Mouse (Mus musculus): ENCODE measurements around the gene Zfp488. TPM values are rescaled to one million over a fixed set of nuclear protein-coding genes. Genes with fewer than 3 reads are reported as not detected.

Zfp488 gene
- total RNA-seq, 1 experiment, result not detected

DNA sequence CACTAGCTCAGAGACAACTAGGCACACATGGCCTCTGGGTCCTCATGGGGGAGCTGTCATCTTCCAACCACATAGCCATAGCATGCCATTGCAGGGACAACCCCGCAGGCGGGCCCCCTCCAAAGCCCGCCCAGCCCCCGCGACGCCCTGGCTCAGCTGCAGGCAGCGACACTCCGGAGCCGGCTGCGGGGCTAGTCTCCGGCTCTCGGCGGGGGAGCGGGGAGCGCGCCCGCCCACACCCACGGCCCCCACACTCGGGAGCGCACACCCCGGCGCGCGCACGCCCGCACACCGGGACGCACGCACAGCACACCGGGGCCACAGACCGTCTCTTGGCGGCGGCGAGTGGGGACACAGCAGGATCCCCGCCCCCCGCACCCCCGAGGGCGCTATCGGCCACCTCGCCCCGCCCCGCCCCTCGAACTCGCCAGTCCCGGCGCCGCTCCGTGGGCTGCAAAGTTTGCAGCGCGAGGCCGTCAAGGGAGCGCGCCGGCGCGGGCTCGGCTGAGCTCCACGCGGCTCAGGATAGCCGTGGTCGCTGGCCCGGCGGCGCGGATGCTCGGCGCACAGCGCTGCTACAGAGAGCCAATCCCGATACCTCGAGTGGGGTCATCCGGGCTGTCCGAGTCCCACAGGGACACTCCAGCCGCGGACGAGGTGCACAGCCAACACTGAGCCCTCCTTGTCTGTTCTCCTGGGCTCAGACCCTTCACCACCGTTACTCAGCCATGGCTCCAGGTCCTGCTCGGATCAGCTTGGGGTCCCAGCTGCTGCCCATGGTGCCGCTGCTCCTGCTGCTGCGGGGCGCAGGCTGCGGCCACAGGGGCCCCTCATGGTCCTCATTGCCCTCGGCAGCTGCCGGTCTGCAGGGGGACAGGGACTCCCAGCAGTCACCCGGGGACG lies 55.1 kb downstream of the Zfp488 start, which contains the start of gene Gdf10:
Gene Gdf10 (plus strand): TSS at position 420 of the 903 bp plus-strand sequence.
- Histone ChIP-seq H3K36me3 (ENCODE audit: control insufficient read depth, insufficient read depth, low read length, poor library complexity, severe bottlenecking) (no peaks in the 10 kb centered on the region), H3K4me1 (ENCODE audit: control insufficient read depth in 2 of 2, insufficient read depth in 2 of 2, low read length in 2 of 2, poor library complexity in 1 of 2) (peaks cover 0 to 2% of the 10 kb centered on the region in 2 experiments; a peak in 1 of 4 replicates), H3K9ac (ENCODE audit: insufficient read depth, low read depth, low read length, poor library complexity, severe bottlenecking) (no peak within 1 kb of the TSS), H3K4me3 (ENCODE audit: insufficient read depth in 1 of 2, low read depth in 1 of 2, low read length in 2 of 2, poor library complexity in 1 of 2, severe bottlenecking in 1 of 2) (peak within 1 kb of the TSS; percentile 63 to 66), H3K9me3 (ENCODE audit: control insufficient read depth, insufficient read depth, low read depth, low read length) (no peaks in the 10 kb centered on the region), H3K27ac (ENCODE audit: insufficient read depth, low read depth, low read length, poor library complexity, severe bottlenecking) (no peak within 1 kb of the TSS)
- DNase-seq (ENCODE audit: low read depth, low spot score), result no peak
- in situ Hi-C loops (cut with MboI; ENCODE audit: low sequenced_read_pairs in 2 of 2, unreplicated experiment in 2 of 2), result no loop called here
- no peak for TF ChIP-seq CHD2 (IDR thresholded peaks at IDR 0.05; ENCODE audit: low read depth, low read length)
- no peak for TF ChIP-seq ZC3H11A (IDR thresholded peaks at IDR 0.05; ENCODE audit: borderline replicate concordance, low read depth, low read length)
- no peak for TF ChIP-seq ZNF384 (IDR thresholded peaks at IDR 0.05; ENCODE audit: low read depth, low read length)
- TF ChIP-seq MAFK (IDR thresholded peaks at IDR 0.05; ENCODE audit: insufficient read depth, low read depth, low read length), result no peak
- no peak for TF ChIP-seq HCFC1 (IDR thresholded peaks at IDR 0.05; ENCODE audit: borderline replicate concordance, insufficient read depth, low read length)

DNA sequence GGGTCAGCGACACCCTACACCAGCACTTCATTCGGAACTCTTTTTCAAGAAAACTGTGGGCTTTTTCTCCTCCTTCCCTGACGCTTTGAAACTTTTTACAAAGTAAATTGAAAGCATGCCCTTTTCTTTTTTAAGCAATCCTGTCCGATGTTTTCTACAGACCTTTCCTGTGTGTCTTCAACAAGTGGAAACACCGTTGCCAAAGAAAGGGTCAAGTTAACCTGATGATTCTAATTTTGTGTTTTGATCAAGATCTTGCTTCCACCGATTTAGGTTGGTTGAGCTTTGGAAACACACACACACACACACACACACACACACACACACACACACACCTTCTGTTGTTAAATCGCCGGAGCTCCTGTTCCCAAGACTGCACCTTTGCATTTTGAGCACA lies 55.8 kb downstream of the Zfp488 start:
- TF ChIP-seq ZC3H11A (IDR thresholded peaks at IDR 0.05; ENCODE audit: borderline replicate concordance, low read depth, low read length) (no peak), MAFK (IDR thresholded peaks at IDR 0.05; ENCODE audit: insufficient read depth, low read depth, low read length) (no peak), ZNF384 (IDR thresholded peaks at IDR 0.05; ENCODE audit: low read depth, low read length) (no peak), HCFC1 (IDR thresholded peaks at IDR 0.05; ENCODE audit: borderline replicate concordance, insufficient read depth, low read length) (no peak), CHD2 (IDR thresholded peaks at IDR 0.05; ENCODE audit: low read depth, low read length) (no peak)
- no peak for DNase-seq (ENCODE audit: low read depth, low spot score)
- peak overlapping the region; percentile 63 to 66; a peak in 3 of 4 replicates for H3K4me3 ChIP-seq (ENCODE audit: insufficient read depth in 1 of 2, low read depth in 1 of 2, low read length in 2 of 2, poor library complexity in 1 of 2, severe bottlenecking in 1 of 2)
- no peak overlapping the region for H3K27ac ChIP-seq (ENCODE audit: insufficient read depth, low read depth, low read length, poor library complexity, severe bottlenecking)
- no peaks in the 10 kb centered on the region for H3K9me3 ChIP-seq (ENCODE audit: control insufficient read depth, insufficient read depth, low read depth, low read length)
- no peak overlapping the region for H3K9ac ChIP-seq (ENCODE audit: insufficient read depth, low read depth, low read length, poor library complexity, severe bottlenecking)
- H3K36me3 ChIP-seq (ENCODE audit: control insufficient read depth, insufficient read depth, low read length, poor library complexity, severe bottlenecking), result no peaks in the 10 kb centered on the region
- H3K4me1 ChIP-seq (ENCODE audit: control insufficient read depth in 2 of 2, insufficient read depth in 2 of 2, low read length in 2 of 2, poor library complexity in 1 of 2), result peaks cover 0 to 2% of the 10 kb centered on the region in 2 experiments; a peak in 1 of 4 replicates
- in situ Hi-C loops (cut with MboI; ENCODE audit: low sequenced_read_pairs in 2 of 2, unreplicated experiment in 2 of 2), result no loop called here

DNA sequence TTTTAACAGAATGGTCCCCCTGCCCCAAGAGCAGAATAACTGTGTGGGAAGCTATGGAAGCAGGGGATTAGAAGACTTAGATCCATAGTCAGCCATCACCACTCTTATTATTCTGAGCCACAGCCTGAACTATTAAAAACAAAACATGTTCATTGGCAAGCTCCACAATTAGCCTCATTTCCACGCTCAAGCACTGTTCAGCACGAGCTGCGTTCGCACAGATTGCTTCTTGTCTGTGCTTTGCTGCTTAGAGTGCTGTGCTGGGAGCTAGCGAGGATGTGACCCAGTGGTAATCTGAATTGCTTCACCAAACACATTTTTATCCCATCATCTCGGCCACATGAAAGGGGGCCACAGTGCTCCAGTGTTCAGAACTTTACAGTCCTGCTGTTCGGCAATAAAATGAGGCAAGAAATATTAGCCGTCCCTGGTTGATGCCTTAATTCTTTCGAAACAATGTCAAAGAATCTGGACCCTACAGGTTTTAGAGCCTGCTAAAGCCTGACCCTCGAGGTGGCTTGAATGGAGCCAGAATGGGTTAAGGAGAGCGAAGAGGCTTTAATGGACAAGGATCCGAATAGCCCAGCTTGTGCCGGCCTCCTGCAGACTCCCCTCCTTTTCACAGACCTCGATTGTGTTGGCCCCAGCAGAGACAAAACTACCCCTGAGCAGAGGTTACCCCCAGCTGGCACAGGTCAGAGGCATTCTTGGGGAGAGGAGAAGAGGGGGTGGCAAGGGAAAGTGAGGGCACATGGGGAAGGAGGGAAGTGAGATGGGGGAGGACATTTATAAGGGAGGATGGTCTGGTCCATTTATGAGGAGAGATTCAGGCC lies 57.6 kb downstream of the Zfp488 start:
- no peak overlapping the region for H3K27ac ChIP-seq (ENCODE audit: insufficient read depth, low read depth, low read length, poor library complexity, severe bottlenecking)
- no peak overlapping the region for H3K4me3 ChIP-seq (ENCODE audit: insufficient read depth in 1 of 2, low read depth in 1 of 2, low read length in 2 of 2, poor library complexity in 1 of 2, severe bottlenecking in 1 of 2)
- H3K36me3 ChIP-seq (ENCODE audit: control insufficient read depth, insufficient read depth, low read length, poor library complexity, severe bottlenecking), result no peaks in the 10 kb centered on the region
- in situ Hi-C loops (cut with MboI; ENCODE audit: low sequenced_read_pairs in 2 of 2, unreplicated experiment in 2 of 2), result no loop called here
- no peaks in the 10 kb centered on the region for H3K9me3 ChIP-seq (ENCODE audit: control insufficient read depth, insufficient read depth, low read depth, low read length)
- no peak for DNase-seq (ENCODE audit: low read depth, low spot score)
- no peak for TF ChIP-seq ZNF384 (IDR thresholded peaks at IDR 0.05; ENCODE audit: low read depth, low read length)
- no peak overlapping the region for H3K9ac ChIP-seq (ENCODE audit: insufficient read depth, low read depth, low read length, poor library complexity, severe bottlenecking)
- H3K4me1 ChIP-seq (ENCODE audit: control insufficient read depth in 2 of 2, insufficient read depth in 2 of 2, low read length in 2 of 2, poor library complexity in 1 of 2), result peaks cover 0 to 2% of the 10 kb centered on the region in 2 experiments; a peak in 1 of 4 replicates

Other genes with a start within 250 kb of the Zfp488 start
- gene Gdf10, start 55.2 kb downstream of the Zfp488 start, total RNA-seq (2012; rRNA removed), result 0.05 TPM in 1 of 2 replicates, not detected in the other
- gene Gdf2, start 37.7 kb downstream of the Zfp488 start, total RNA-seq (2012; rRNA removed), result not detected in 2 replicates
- not detected in 2 replicates for gene Rbp3, start 24.8 kb downstream of the Zfp488 start, total RNA-seq (2012; rRNA removed)
- gene Gm30083, start 36.4 kb upstream of the Zfp488 start, total RNA-seq (2012; rRNA removed), result not detected in 2 replicates
- not detected in 2 replicates for gene Gm5460, start 38.0 kb upstream of the Zfp488 start, total RNA-seq (2012; rRNA removed)
- gene Antxrl, start 73.9 kb upstream of the Zfp488 start, total RNA-seq (2012; rRNA removed), result not detected in 2 replicates
- gene Anxa8, start 107.2 kb upstream of the Zfp488 start, total RNA-seq (2012; rRNA removed), result 3.6 and 5.2 TPM in 2 replicates
- not detected in 2 replicates for gene A630023A22Rik, start 124.0 kb upstream of the Zfp488 start, total RNA-seq (2012; rRNA removed)
- 0.45 and 0.85 TPM in 2 replicates for gene Npy4r, start 173.7 kb upstream of the Zfp488 start, total RNA-seq (2012; rRNA removed)
- gene Gprin2, start 222.9 kb upstream of the Zfp488 start, total RNA-seq (2012; rRNA removed), result 0.58 and 1.6 TPM in 2 replicates
- gene Syt15, start 240.8 kb upstream of the Zfp488 start, total RNA-seq (2012; rRNA removed), result 0.26 TPM in 1 of 2 replicates, not detected in the other